Mouse (Mus musculus) megakaryocyte, embryonic 14.5 days (primary cell): ENCODE results near the gene Gm5460.

Experiments
- FLI1 ChIP-seq: IDR thresholded peaks from 2 replicates; pipeline ENCODE4 v1.6.1; 2012; ENCODE audit warnings: low read length, inconsistent platforms, mixed read lengths
- GATA1 ChIP-seq: IDR thresholded peaks from 3 replicates; pipeline ENCODE4 v1.6.1; 2012; ENCODE audit warnings: mixed read lengths, low read length, inconsistent platforms, borderline replicate concordance

DNA sequence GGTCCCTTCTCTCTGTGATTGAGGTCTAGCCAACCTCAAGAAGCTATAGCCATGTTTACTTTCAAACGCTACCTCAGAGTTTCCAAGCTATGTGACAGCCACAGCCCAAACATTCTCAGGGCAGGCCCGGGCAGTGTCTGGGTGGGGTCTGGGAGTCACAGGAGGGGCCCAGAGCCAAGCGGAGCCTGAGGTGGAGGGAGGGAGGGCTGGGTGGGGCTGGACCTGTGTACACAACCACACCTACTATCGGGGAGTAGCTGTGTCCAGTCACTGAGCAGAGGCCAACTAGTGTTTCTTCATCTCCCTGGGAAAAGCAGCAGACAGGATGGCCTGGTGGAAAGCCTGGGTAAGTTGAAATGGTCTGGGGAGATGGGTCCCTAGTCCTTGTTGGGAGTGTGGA lies 69.2 kb downstream of the Gm5460 start, which contains the start of gene Anxa8:
- no peak for TF ChIP-seq GATA1
- TF ChIP-seq FLI1: no peak
